Mouse (Mus musculus): ENCODE measurements around the gene Tbc1d17.

The Tbc1d17 gene

GRCm38 (mm10) chr7:44810819-44811557 is 37.9 kb downstream of the Tbc1d17 start:
- DNase-seq (ENCODE audit: extremely low read depth, insufficient read length, low spot score) = no peak

GRCm38 (mm10) chr7:44810365-44810764 is 38.5 kb downstream of the Tbc1d17 start:
- no peak for DNase-seq (ENCODE audit: extremely low read depth, insufficient read length, low spot score)

- no peak for DNase-seq (ENCODE audit: extremely low read depth, insufficient read length, low spot score)
These were observed 39.4 kb downstream of the Tbc1d17 start for GRCm38 (mm10) chr7:44809466-44809865.

GRCm38 (mm10) chr7:44808927-44809326 is 40.0 kb downstream of the Tbc1d17 start:
- DNase-seq (ENCODE audit: extremely low read depth, insufficient read length, low spot score) = no peak

- DNase-seq (ENCODE audit: extremely low read depth, insufficient read length, low spot score) = no peak
These were observed 56.1 kb downstream of the Tbc1d17 start for GRCm38 (mm10) chr7:44792781-44793180.

GRCm38 (mm10) chr7:44790066-44790465 is 58.8 kb downstream of the Tbc1d17 start:
- DNase-seq (ENCODE audit: extremely low read depth, insufficient read length, low spot score) = no peak

- DNase-seq (ENCODE audit: extremely low read depth, insufficient read length, low spot score) = no peak
These were observed 59.3 kb downstream of the Tbc1d17 start for GRCm38 (mm10) chr7:44789531-44789930.

Measured in 3134 (cell line).